Mouse (Mus musculus) right cerebral cortex, adult 18-20 months (tissue): ENCODE results near the gene Tprgl.

ENCODE experiments used
- DNase-seq: peaks from one replicate; pipeline ENCODE4 v3.0.0; 2022; ENCODE audit warnings: mixed read lengths

The Tprgl gene

DNA sequence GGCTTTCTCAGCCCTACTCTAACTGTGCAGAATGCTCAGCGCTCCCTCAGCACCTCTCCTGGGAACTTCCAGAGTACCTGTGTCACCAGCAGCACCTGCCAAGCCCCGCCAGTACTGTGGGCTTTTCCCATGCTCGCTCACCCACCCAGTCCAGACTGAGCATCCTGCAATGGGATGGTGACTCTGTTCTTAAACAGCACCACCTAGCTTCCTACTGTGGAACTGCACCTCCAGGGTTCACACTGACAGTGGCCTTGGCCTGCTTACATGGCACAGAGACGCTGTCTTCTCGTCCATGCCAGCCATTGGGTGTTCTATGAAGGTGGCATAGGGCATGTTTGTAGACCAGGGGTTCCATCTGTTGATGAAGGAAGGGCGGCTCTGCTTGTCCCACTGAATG is 1.5 kb downstream of the Tprgl start:
- peak; percentile 74 for DNase-seq

DNA sequence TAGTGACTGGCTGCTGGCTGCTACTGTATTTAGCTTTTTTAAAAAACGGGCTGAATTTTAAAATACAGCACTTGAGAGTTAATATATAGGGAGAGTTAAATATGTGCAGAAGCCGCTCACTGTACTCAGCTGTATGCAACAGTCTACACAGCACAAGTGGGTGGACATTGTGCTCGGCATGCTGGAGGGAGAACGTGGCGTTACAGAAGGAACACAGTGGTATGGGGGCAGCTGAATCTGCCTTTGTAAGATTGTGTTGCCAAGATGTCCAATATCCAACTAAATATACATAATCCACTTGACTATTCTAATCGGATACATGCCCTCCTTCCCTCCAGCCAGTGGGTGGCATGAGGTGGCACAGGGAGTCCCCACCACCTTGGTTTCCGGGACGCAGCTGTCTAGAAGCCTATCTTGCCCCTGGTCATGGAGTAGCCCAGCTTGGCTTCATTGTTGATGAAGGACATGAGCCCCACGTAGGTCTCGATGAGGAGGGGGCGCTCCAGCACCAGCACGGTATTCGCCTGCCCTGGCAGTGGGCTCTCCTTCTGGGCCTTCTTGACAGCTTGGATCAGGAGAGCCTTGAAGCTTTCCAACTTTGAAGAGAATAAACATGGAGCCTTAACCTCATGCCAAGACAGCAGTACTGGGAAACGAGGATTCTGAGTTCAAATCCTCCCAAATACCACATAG is 2.4 kb downstream of the Tprgl start:
- DNase-seq: peak; percentile 53

DNA sequence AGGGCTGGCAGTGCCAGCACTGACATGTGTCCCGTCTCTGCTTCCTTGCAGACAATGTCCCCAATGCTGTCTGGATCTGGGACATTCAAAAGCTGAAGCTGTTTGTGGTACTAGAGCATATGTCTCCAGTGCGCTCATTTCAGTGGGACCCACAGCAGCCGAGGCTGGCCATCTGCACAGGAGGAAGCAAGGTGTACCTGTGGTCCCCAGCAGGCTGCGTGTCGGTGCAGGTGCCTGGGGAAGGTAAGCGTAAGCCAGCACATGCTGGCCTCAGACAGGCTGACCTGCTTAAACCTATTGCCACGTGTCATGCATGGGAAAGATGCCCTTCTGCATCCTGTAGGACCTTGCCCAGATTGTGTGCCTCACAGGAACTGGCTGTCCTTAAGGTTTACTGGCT is 4.4 kb downstream of the Tprgl start:
- DNase-seq: no peak

DNA sequence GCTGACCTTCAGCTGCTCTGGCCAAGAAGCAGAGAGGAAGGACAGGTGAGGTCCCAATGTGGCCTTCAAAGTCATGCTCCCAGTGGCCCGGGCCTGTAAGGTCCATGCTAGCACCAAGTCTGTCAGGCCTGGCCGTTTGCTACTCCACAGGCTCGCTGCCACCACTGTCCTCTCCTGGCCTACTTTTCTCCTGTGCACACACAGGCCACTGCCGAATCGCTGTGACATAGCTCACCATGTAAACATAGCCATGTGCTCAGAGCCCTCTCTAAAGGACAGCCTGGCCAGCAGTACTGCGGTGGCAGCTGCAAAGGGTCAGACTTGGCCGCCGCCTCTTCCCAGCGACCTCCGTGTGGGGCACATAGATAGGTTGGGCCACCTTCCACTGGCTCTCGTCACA is 6.4 kb downstream of the Tprgl start:
- no peak for DNase-seq

DNA sequence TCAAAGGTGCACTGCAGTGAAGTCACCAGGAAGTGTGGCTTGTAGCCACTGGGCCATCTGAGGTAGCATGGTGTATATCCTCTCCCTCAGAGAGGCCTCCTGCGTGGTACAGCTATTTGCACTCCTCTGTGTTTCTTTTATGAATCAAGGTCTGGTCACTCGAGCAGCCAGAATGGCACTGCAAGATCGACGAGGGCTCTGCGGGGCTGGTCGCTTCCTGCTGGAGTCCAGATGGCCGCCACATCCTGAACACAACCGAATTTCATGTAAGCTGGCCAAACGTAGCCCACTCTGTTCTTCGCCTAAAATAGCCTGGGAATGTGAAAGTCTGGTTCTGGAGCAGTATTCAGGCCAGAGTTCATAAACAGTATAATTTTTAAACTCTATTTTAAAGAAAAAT is 14.1 kb downstream of the Tprgl start:
- peak; percentile 31 for DNase-seq

DNA sequence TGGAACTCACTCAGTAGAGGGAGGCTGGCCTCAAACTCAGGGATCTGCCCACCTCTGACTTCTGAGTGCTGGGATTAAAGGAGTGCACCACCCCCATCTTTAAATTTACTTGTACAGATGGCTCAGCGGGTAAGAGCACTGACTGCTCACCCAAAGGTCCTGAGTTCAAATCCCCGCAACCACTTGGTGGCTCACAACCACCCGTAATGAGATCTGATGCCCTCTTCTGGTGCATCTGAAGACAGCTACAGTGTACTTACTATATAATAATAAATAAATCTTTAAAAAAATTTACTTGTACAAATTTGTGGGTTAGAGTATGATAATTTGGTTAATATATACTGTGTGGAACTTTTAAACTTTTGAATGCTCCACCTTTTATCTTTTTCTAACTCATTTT is 15.8 kb downstream of the Tprgl start:
- no peak for DNase-seq

DNA sequence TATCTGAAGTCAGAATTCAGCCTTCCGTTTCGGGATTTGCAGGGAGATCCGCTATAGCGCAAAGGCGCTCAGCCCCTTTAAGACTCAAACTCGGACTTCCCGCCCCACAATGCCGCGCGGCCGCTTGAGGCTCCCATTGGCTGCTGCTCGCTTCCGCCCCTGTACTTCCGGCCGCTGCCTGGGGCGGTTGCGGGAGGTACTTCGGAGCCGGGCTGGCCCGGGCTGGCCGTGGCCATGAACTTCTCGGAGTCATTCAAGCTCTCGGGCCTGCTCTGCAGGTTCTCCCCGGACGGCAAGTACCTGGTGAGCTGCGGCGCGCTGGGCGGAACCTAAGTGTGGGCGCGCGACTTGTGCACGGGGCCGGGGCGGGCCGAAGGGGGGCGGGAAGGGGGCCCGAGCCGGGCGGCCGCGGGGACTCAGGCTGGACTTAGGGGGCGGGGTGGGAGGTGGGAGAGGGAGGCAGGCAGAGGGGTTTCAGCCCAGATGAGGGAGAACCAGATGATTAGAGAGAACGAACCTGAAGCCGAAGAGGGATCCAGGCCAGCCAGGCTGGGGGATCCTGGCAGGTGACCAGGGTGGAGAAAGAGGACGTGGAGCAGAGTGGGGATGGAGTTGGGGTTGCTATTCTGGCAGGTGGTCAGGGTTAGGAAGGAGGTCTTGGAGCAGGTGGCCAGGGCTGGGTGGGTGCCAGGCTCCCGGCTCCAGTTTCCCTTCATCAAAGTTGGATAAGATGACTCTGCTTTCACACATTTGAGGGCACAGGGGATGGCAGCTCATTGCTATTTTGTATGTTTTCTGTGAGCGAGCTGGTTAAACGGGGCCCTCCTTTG is 18.0 kb downstream of the Tprgl start, which contains the start of gene Wrap73:
TSS of gene Wrap73 (plus strand) at position 162 of the 830 bp plus-strand sequence.
- peak; percentile 92 for DNase-seq

DNA sequence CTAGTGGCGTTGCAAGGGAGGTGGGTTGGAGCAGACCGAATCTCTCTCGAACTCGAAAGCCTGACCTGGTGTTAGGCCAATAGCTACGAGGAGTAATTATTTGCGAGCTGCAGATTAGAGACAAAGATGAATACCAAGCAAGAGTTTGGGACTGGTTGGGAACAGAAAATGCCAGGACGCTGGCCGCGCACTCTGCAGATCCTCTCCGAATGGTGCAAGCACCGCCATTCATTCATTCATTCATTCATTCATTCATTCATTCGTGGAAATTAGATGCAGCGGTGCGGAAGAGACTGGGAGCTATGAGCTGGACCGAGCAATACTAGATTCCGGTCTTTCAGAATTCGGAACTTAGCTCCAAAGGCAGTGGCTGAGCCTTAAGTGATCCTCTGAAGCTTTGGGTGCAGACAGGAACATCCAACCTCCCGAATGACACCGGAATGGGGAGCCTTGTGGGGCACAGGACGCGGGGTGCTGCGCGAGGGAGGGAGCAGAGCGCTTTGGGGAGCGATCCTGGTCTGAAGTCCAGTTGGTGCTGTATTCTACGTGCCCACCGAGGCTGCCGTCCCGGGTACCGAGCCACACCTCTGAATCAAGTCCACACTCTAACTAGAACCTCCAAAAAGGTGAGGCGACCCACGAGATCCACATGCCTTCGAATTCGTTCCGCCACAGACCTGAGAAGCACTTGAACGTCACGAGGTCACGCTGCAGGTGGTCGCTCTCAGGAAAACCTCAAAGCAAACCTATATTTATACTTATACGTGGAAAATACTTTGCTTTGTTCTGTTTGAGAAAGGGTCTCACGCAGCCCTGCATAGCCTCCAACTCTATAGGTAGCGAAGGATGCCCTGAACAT is 19.2 kb downstream of the Tprgl start:
- no peak for DNase-seq

DNA sequence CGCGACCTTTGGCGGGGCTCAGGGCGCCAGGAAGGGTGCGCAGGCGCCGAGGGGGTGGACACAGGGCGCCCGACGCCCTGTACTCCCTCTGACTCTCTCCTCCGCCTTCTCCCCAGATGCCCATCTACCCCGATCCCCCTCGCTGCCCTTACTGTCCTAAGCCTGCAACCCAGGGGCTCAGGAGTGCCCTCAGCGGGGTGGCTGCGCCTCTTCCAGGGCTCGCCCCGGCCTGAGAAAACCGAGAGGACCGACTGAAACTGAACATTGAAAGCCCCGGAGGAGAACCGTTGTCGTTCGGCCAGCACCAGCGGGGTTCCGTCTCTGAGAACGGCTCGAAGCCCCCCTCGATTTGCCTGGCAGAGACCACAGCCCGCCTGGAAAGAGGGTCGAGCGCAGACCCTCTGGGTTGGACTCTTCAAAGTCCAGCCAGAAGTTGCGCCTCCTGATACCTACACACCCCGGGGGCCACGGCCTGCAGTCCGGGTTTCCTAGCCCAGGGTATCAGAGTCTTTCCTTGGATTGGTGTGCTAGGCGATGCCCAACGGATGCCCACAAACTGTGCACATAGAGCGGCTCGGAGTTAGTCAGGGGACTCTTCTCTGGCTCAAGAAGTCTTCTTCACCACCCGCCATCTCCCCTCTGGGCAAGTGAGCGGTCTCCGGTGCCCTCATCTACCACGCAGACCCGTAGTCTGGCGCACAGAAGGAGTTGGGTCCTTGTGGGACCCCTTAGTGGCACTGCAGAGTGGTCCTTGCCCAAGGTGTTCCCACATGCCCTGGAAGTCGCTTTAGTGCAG is 20.1 kb downstream of the Tprgl start:
- no peak for DNase-seq

DNA sequence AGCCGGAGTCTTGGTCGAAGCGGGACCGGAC is 20.5 kb downstream of the Tprgl start, which contains the start of gene Trp73:
TSS of gene Trp73 (minus strand) at position 27 of the 31 bp plus-strand sequence.
- no peak for DNase-seq

DNA sequence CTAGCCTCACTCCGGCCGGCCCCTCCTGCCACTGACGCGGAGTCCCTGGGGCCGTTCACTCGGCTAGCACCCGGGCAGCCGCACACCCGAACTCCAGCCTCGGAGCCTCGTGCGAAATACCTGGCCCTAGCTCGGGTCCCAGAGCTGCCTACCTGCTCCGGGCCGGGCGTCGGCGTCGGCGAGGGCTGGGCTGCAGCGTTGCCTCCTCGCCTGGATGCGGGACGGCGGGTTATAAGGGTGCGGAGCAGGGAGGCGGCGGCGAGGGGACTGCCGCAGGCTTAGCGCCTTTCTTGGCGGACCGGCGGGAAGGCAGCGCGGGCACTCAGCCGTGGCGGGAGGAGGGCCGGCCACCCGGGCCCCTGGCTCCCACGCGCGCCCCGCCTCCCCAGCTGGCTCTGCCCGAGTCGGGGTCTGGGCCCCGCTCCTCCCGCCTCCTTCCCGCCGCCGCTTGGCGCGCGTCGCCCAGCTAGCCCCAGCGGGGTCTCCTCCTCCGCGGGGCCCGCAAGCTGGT is 20.7 kb downstream of the Tprgl start:
- DNase-seq: no peak

DNA sequence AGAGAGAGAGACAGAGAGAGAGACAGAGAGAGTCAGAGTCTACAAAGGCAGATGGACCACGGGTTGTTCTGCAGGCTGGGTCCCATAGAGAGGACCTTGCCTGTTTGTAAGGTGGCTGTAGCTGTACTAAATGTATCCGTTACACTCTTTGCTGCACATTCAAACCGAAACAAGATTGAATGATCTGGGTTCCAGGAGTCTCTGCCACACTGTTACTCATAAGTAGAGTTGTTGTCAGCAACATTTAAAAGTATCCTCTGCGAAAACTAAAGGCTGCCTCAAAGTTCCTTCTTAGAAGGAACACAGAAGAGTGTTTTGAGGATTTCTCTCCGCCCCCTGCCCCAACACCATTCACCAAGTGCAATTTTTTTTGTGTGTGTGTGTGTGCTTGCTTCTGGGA is 23.3 kb downstream of the Tprgl start:
- DNase-seq: no peak

DNA sequence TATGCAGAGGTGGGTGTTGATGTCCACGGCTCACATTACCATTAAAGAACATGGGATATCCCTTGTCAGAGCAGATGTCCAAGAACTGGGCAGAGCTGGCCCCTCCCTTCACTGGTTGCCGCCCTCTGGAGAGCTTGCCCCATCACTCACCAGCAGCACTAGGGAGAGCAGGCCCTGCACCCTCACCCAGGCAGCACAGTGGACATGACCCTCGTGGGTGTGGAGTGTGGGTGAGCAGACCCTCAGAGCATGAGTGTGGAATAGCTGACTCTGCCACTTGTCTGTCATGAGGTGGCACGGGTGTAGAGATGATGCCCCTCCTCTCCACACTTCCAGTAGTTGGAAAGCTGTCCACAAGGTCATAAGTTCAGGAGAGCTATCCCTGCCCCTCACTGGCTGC is 25.7 kb downstream of the Tprgl start:
- no peak for DNase-seq

DNA sequence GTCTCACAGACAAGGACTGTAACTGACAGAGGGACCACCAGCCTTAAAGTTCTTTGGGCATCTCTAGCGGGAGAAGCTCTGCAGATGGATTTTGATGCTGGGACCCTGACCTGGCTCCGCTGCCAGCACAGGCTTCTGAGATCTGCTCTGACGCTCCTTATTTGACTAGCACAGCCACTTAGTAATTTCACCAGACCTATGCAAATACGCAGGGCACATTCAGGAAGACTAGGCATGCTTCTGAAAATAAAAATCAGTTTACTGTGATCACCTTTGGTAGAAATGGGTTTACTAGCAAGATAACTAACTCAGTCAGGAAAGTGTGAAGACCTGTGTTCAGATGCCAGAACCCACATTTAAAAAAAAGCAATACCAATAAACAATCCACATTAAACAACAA is 28.6 kb downstream of the Tprgl start:
- DNase-seq: no peak

DNA sequence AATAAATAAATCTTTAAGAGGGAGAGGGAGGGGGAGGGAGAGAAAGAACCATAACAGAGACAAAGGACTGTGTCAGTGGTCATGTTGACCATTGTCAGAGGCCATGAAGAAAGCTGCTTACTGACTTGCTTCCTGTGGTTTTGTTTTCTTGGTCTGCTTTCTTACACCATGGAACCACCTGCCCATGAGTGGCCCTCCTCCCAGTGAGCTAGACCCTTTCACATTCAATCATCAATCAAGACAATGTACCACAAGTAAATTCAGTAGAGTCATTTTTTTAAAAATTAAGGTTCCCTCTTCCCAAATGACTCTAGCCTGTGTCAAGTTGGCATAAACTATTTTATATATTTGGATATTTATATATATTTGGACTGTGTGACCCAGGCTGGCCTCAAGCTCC is 30.5 kb downstream of the Tprgl start:
- no peak for DNase-seq

DNA sequence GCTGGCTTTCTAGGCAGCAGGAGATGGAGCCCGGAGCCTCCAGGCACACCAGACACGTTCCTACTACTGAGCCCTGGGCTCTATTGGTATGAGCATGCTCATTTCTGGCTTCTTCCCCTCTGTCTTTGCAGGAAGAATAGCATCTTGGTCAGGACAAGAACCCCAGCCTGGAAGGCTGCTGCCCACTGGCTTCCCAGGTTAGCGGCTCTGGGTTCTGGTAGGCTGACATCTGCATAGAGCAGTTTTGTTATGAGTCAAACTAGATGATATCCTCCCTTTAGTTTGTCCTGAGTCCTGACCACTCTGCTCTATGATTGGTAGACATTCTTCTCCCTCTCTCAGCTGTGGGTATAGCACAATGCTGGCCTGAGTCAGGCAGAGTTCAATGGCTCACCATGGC is 33.2 kb downstream of the Tprgl start:
- no peak for DNase-seq

DNA sequence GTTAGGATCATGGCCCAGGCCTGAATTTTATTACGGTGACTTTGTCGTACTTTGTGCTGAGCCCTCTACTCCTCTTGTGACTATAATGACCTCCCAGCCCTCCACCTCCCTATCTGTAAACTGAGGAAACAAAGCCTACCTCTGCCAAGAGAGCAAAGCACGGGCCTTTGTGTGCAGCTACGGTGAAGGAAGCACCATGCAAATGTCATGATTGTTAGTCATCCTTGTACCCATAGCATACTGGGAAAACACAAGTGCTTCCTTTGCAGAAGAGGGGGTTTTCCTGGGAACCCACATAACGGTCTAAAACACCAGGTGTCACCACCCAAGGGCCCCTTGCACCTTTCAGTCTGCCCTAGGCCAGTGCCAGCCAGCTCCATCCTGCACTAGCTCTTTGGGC is 35.3 kb downstream of the Tprgl start:
- no peak for DNase-seq

DNA sequence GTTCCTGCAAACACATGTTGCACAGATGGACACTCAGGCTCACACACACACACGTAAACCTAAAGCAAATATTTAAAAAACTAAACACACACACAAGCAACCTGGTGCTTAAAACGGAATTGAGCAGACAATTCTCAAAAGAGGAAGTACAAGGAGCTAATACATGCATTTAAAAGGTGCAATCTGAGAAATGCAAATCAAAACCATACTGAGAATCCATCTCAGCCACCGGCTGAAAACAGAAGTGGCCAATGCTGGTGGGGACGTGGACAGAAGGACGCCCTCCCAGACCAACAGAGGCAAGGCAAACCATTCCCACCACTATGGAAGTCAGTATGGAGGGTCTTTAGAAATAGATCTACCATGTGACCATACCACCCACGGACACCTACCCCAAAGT is 36.9 kb downstream of the Tprgl start:
- no peak for DNase-seq

DNA sequence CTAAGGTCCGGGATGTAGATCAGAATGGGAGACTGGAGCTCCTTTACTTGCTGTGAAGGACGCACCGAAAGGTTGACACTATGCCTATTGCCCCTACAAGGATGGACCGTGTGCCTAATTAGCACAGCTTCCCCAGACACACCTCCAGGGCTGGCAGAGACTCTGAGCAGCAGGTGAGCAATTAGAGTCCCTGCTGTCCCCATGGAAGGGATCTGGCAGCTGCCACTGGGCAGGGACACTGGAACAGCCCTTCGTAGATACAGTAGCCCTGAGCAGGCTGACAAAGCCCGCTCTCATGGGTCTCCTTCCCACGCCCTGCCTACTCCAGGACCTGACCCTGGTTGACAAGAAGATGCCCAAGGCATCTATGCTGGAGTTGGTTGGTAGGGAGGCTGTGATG is 38.1 kb downstream of the Tprgl start:
- DNase-seq: no peak

DNA sequence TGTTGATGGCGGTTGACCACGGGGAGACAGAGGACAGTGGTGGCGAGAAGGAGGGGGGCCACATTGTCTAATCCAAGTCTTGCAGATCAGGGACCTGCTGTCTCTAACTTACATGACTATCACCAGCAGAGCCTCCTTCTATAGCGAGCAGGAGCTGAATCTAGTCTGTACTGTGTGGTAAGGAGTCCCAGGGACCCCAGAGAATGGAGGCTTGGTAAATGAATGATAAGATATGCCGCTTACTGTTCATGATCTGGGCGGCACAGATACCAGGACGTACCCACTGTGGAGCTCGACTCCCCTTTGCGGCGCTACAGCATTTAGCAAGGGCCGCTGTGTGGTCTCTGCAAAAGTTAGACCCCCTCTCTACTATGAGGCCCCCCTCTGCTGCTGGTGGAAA is 38.7 kb downstream of the Tprgl start:
- DNase-seq: no peak

DNA sequence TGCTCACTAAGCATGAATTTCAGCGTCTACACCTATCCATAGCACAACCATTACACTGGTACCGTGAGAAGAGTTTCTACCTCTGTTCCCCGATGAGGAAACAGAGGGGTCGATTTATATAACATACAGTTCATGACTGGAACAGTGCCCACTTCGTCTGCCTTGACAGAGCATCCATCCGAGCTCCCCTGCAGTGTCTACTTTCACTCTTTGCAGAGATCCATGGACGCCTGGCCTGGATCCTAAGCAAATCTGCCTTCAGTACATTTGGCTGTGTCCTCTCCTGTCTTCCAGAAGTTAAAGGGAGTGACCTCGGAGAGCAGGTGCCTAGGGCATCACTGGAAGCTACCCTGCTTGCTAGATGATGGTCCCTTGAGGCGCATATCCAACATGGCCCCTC is 41.3 kb downstream of the Tprgl start:
- no peak for DNase-seq

DNA sequence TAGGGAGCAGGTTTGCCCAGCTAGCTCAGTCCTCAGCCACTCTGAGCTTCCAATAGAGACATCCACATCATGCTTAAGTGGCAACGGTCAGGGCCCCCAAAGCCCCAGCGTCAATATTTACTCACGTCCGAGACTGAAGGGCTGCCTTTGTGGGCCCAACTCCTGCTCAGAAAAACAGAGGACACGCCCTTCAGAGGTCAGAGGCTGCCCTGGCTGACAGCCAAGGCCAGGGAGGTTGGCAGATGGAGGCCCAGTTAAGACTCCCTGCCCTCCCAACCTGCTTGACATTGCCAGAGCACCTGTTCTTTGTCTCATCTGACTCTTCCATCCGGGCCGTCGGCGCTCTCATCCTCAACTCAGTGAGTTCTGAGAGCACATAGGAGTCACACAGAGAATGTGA is 41.7 kb downstream of the Tprgl start:
- no peak for DNase-seq

DNA sequence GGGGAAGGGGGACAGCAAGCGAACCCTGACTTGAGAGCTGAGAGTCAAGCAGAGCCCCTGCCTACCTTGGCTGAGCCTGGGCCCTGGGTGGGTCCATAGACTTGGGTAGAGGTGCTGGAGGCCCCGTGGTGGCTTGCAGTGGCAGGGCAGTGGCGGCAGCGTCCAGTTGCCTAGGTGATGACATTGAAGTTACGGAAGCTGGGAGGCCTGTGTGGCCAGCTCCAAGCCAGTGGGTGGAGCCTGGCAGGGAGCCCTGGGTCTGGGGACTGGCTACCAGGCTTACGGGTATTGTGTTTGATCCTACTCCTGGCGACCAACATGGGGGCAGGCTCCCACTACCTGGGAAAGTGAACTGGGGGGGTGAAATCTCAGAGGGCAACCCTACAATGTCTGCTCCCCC is 44.0 kb downstream of the Tprgl start:
- no peak for DNase-seq
